Mouse (Mus musculus) CH12.LX (cell line): ENCODE results near the gene Copa.

ENCODE experiments used
- BHLHE40 ChIP-seq: IDR thresholded peaks from 2 replicates; pipeline ENCODE4 v1.6.1; 2011; ENCODE audit warnings: mild to moderate bottlenecking, low read depth, low read length, improper control_type of control experiment
- CHD2 ChIP-seq: IDR thresholded peaks from 2 replicates; pipeline ENCODE4 v1.6.1; 2011; ENCODE audit warnings: low read length, improper control_type of control experiment
- CTCF ChIP-seq, 2 experiments: IDR thresholded peaks in 1 of 2; conservative IDR thresholded peaks in 1 of 2; 2 replicates each; pipeline ENCODE4 v1.5.1; 2011 to 2012; ENCODE audit warnings: low read depth in 2 of 2, low read length in 2 of 2, improper control_type of control experiment in 1 of 2, inconsistent platforms in 1 of 2, mild to moderate bottlenecking in 1 of 2, moderate library complexity in 1 of 2
- E2F4 ChIP-seq: IDR thresholded peaks from 2 replicates; pipeline ENCODE4 v1.6.1; 2011; ENCODE audit warnings: low read depth, low read length, improper control_type of control experiment; ENCODE audit not compliant: insufficient replicate concordance
- JUN ChIP-seq: IDR thresholded peaks from 2 replicates; pipeline ENCODE4 v1.6.1; 2011; ENCODE audit warnings: low read depth, mild to moderate bottlenecking, low read length, improper control_type of control experiment, moderate library complexity; ENCODE audit not compliant: insufficient read depth
- JUND ChIP-seq: conservative IDR thresholded peaks from 2 replicates; pipeline ENCODE4 v1.6.1; 2011; ENCODE audit warnings: low read depth, low read length, improper control_type of control experiment
- MEF2A ChIP-seq: IDR thresholded peaks from 2 replicates; pipeline ENCODE4 v1.6.1; 2014; ENCODE audit warnings: low read depth, mild to moderate bottlenecking, inconsistent platforms, low read length, improper control_type of control experiment, borderline replicate concordance
- POLR2AphosphoS2 ChIP-seq: IDR thresholded peaks from 2 replicates; pipeline ENCODE4 v1.6.1; 2011; ENCODE audit warnings: low read depth, low read length, improper control_type of control experiment
- UBTF ChIP-seq: IDR thresholded peaks from 2 replicates; pipeline ENCODE4 v1.6.1; 2012; ENCODE audit warnings: low read depth, mild to moderate bottlenecking, inconsistent platforms, low read length, improper control_type of control experiment, moderate library complexity
- ZKSCAN1 ChIP-seq: IDR thresholded peaks from 2 replicates; pipeline ENCODE4 v1.6.1; 2012; ENCODE audit warnings: low read depth, inconsistent platforms, low read length, improper control_type of control experiment, borderline replicate concordance

DNA sequence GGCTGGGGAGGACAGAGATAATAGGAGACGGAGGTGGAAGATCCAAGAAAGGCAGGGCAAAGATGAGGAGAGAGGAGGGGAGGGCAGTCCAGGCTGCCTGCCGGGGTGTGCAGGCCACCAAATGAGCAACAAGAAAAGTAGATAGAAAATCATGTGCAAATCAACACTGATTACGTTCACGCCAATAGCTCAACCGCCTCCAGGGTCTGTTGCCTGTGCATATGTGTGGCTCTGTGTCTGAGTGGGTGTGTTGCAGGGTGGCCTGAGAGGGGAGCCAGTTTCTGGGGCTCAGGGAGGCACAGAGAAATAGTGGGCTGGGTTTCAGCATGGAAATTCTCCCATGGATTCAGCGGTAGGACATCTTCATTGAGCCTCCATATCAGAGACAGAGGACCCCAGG, 24.0 kb upstream of the Copa start:
- TF ChIP-seq MEF2A (no peak), CHD2 (no peak), CTCF (conservative IDR thresholded peaks at IDR 0.05 in 1 of 2, IDR thresholded peaks at IDR 0.05 in 1 of 2; ENCODE audit: low read depth in 2 of 2, low read length in 2 of 2) (no peak), JUN (no peak), E2F4 (no peak), BHLHE40 (no peak), JUND (no peak), UBTF (no peak), POLR2AphosphoS2 (no peak), ZKSCAN1 (no peak)
